Mouse (Mus musculus): ENCODE measurements at regions not wholly inside any gene's neighbourhood (a gene's known extent, or its start where the extent isn't known, plus 50 kb on each side); places are given as distances from the start of the nearest gene placed in this dataset.

- in situ Hi-C loops (cut with MboI; ENCODE audit: low pct_unique_long_range_greater_than_20kb in 1 of 2, low sequenced_read_pairs in 2 of 2, unreplicated experiment in 1 of 2) = no loop called here
Observed at GRCm38 (mm10) chr3:9884691-9885354, 203.1 kb upstream of the Gm9833 start.

- in situ Hi-C loops (cut with MboI; ENCODE audit: low pct_unique_long_range_greater_than_20kb in 1 of 2, low sequenced_read_pairs in 2 of 2, unreplicated experiment in 1 of 2) = no loop called here
Observed at GRCm38 (mm10) chr3:9885565-9885964, 202.3 kb upstream of the Gm9833 start.

GRCm38 (mm10) chr3:9886077-9886476, 201.8 kb upstream of the Gm9833 start:
- in situ Hi-C loops (cut with MboI; ENCODE audit: low pct_unique_long_range_greater_than_20kb in 1 of 2, low sequenced_read_pairs in 2 of 2, unreplicated experiment in 1 of 2) = no loop called here

- in situ Hi-C loops (cut with MboI; ENCODE audit: low pct_unique_long_range_greater_than_20kb in 1 of 2, low sequenced_read_pairs in 2 of 2, unreplicated experiment in 1 of 2) = no loop called here
Observed at GRCm38 (mm10) chr3:9886765-9887626, 200.9 kb upstream of the Gm9833 start.

- in situ Hi-C loops (cut with MboI; ENCODE audit: low pct_unique_long_range_greater_than_20kb in 1 of 2, low sequenced_read_pairs in 2 of 2, unreplicated experiment in 1 of 2) = no loop called here
Observed at GRCm38 (mm10) chr3:9887627-9887994, 200.3 kb upstream of the Gm9833 start.

- in situ Hi-C loops (cut with MboI; ENCODE audit: low pct_unique_long_range_greater_than_20kb in 1 of 2, low sequenced_read_pairs in 2 of 2, unreplicated experiment in 1 of 2) = no loop called here
Observed at GRCm38 (mm10) chr3:9888051-9888450, 199.9 kb upstream of the Gm9833 start.

- in situ Hi-C loops (cut with MboI; ENCODE audit: low pct_unique_long_range_greater_than_20kb in 1 of 2, low sequenced_read_pairs in 2 of 2, unreplicated experiment in 1 of 2) = no loop called here
Observed at GRCm38 (mm10) chr3:9892884-9893494, 194.9 kb upstream of the Gm9833 start.

- in situ Hi-C loops (cut with MboI; ENCODE audit: low pct_unique_long_range_greater_than_20kb in 1 of 2, low sequenced_read_pairs in 2 of 2, unreplicated experiment in 1 of 2) = no loop called here
Observed at GRCm38 (mm10) chr3:9895396-9896135, 192.3 kb upstream of the Gm9833 start.

GRCm38 (mm10) chr3:9896303-9896702, 191.6 kb upstream of the Gm9833 start:
- in situ Hi-C loops (cut with MboI; ENCODE audit: low pct_unique_long_range_greater_than_20kb in 1 of 2, low sequenced_read_pairs in 2 of 2, unreplicated experiment in 1 of 2) = no loop called here

GRCm38 (mm10) chr3:9901663-9902062, 186.2 kb upstream of the Gm9833 start:
- in situ Hi-C loops (cut with MboI; ENCODE audit: low pct_unique_long_range_greater_than_20kb in 1 of 2, low sequenced_read_pairs in 2 of 2, unreplicated experiment in 1 of 2) = no loop called here

- in situ Hi-C loops (cut with MboI; ENCODE audit: low pct_unique_long_range_greater_than_20kb in 1 of 2, low sequenced_read_pairs in 2 of 2, unreplicated experiment in 1 of 2) = no loop called here
Observed at GRCm38 (mm10) chr3:9913357-9913756, 174.6 kb upstream of the Gm9833 start.

GRCm38 (mm10) chr3:9916538-9917106, 171.3 kb upstream of the Gm9833 start:
- in situ Hi-C loops (cut with MboI; ENCODE audit: low pct_unique_long_range_greater_than_20kb in 1 of 2, low sequenced_read_pairs in 2 of 2, unreplicated experiment in 1 of 2) = no loop called here

- in situ Hi-C loops (cut with MboI; ENCODE audit: low pct_unique_long_range_greater_than_20kb in 1 of 2, low sequenced_read_pairs in 2 of 2, unreplicated experiment in 1 of 2) = no loop called here
Observed at GRCm38 (mm10) chr3:9920331-9920730, 167.6 kb upstream of the Gm9833 start.

- in situ Hi-C loops (cut with MboI; ENCODE audit: low pct_unique_long_range_greater_than_20kb in 1 of 2, low sequenced_read_pairs in 2 of 2, unreplicated experiment in 1 of 2) = no loop called here
Observed at GRCm38 (mm10) chr3:9921730-9922129, 166.2 kb upstream of the Gm9833 start.

- in situ Hi-C loops (cut with MboI; ENCODE audit: low pct_unique_long_range_greater_than_20kb in 1 of 2, low sequenced_read_pairs in 2 of 2, unreplicated experiment in 1 of 2) = no loop called here
Observed at GRCm38 (mm10) chr3:9922541-9923046, 165.3 kb upstream of the Gm9833 start.

GRCm38 (mm10) chr3:9924630-9925029, 163.3 kb upstream of the Gm9833 start:
- in situ Hi-C loops (cut with MboI; ENCODE audit: low pct_unique_long_range_greater_than_20kb in 1 of 2, low sequenced_read_pairs in 2 of 2, unreplicated experiment in 1 of 2) = loop anchor here (25.0 kb wide), 2 partner anchors 512 to 537 kb away; no protein-coding TSS in a partner anchor

GRCm38 (mm10) chr3:9936853-9937441, 151.0 kb upstream of the Gm9833 start:
- in situ Hi-C loops (cut with MboI; ENCODE audit: low pct_unique_long_range_greater_than_20kb in 1 of 2, low sequenced_read_pairs in 2 of 2, unreplicated experiment in 1 of 2) = loop anchor here (25.0 kb wide), 2 partner anchors 525 to 550 kb away; no protein-coding TSS in a partner anchor

- in situ Hi-C loops (cut with MboI; ENCODE audit: low pct_unique_long_range_greater_than_20kb in 1 of 2, low sequenced_read_pairs in 2 of 2, unreplicated experiment in 1 of 2) = loop anchor here (25.0 kb wide), 2 partner anchors 526 to 551 kb away; no protein-coding TSS in a partner anchor
Observed at GRCm38 (mm10) chr3:9938651-9939050, 149.3 kb upstream of the Gm9833 start.

All from mouse embryonic stem cell (cell line).